Mouse (Mus musculus) adrenal gland, postnatal 4 days (tissue): ENCODE data around the gene Stkld1. TPM values are rescaled to one million over a fixed set of nuclear protein-coding genes. Genes with fewer than 3 reads are reported as not detected.

ENCODE experiments used
- DNase-seq, 2 experiments: peaks; one replicate each; pipeline ENCODE4 v3.0.0; 2021 to 2022; ENCODE audit warnings: low spot score in 2 of 2, mixed read lengths in 2 of 2
- total RNA-seq, 2 experiments: library from RNA; stranded (reverse); gene quantifications; 2 replicates each; pipeline ENCODE4 v1.2.3; 2021

Gene Stkld1
- total RNA-seq, 2 experiments from 2014 or later: 0.31 to 0.73 TPM

DNA sequence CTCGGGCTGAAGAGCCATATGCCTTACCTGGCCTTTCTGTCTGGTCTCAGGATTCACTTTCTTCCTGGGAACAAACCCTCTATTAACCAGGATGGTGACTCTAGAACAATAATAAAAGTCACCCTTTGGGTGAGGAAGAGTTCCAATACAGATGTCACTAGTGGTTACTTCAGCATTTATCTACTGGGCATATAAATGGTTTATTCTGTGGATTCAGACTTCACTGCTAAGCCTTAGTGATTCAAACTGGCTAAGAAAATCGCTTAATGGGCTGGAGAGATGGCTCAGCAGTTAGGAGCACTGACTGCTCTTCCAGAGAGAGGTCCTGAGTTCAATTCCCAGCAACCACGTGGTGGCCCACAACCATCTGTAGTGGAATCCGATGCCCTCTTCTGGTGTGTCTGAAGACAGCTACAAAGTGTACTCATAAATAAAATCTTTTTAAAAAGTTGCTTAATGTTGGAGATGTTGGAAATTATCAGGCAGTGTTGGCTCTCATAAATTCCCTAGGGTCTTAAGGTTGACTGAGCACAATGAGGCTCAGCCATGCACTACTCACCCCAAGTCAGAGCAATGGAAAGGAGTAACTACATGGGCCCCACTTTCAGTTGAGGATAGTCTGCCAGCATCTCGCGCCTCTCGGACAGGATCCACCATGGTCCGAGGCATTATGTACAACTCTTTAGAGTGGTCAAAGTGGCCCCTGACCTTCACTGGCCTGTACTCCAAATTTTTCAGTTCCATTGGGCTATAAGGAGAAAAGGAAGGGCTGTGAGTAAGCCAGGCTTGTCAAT is 19.5 kb upstream of the Stkld1 start:
- DNase-seq: no peak

DNA sequence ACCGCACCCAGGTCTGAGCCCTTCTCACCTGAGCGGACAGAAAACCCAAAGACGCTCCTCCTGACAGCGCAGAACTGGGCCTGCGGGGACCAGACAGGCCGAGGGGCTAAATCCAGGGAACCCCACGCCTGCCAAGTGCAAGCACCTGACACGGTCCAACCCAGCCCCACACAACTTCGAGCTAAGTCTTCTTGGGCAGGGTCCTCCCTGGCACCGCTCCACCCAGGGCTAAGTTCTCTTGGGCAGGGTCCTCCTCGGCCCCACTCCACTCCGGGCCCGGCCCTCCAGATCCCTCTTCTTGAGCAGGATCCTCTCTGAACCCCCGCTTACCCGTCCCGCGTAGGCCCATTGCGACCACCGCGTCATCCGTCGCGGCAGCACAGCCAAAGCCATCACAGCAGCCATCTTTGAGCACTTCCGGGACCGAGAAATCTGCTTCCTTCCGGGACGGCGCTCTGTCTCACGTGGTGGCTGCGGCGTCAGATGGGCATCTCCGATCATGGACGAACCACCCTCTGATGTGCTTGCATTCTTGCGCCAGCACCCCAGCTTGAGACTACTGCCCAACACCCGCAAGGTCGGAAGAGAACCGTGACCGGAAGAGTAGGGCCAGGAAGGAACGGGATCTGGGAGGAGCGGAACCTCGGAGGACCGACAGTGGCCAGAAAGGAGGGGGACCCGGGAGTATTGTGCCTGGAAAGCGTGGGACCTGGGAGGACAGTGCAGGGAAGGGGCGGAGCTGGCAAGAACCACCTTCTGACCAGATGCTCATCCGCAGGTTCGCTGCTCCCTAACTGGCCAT is 17.7 kb upstream of the Stkld1 start, which contains the start of the genes Surf2 and Surf1:
TSS of gene Surf2 (plus strand) at position 441 of the 802 bp plus-strand sequence.
TSS of gene Surf1 (minus strand) at position 604 of the 802 bp plus-strand sequence.
- peak; percentile 52 to 68 for DNase-seq

DNA sequence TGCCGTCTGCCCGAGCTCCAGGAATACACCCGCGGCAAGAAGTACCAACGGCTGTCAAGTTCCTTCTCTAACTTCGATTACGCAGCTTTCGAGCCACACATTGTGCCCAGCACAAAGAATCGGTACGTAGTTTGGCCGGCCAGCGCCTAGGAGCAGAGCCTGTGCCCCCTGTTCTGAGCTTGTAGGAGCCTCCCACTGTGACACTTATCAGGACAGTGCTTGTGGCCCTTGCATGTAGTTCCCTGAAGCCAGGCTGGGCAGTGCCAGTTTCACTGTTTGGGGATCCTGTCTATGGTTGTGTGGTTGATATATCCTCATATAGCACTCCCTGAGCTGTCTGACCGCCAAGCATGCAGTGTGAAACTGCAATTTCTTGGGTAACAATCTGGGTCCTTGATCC is 17.1 kb upstream of the Stkld1 start:
- DNase-seq: no peak

DNA sequence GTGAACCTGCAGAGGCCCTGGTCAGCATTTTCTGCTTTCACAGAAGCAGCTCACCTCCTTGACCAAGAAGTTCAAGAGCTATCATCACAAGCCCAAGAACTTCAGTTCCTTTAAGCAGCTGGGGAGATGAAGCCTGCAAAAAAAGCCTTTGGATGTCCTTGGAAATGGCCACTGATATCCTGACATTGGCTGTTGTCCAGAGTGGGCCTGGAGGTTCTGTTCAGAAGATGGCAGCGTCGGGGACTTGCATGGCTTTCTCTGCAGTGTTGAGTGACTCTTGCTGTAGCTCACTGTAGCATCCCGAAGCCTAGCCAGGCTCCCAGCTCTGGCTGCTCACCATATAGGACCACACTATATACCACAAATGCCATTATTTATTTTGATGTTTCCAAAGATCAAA is 14.2 kb upstream of the Stkld1 start:
- DNase-seq: no peak

DNA sequence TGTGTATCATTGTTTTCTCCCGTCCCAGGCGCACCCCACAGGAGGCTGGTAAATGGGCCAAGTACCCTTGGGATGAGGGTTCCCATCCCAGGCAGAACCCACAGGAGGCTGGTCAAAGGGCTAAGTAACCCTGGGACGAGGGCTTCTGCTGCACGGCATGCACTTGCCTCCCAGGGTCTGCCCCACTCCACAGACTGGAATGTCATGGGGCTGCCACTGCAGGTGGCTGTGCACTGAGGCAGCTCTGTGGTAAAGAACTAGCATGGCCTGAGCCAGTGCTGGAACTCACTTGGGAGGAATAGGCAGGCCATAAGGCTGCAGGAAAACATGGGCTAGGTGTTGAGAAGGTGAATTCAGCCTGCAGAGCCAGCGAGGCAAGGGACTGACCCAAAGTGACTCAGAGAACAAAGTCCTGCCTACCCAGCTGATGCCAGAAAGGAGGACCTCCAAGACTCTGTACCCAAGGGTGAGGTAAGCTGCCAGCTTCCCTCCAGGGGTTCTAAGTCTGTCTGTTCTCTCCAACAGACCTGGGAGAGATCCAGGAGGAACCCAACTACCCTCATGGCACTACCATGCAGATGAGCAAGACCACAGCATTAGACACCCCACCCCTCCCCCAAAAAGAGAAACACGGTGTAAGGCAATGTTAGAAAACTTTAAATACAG is 13.5 kb upstream of the Stkld1 start:
- DNase-seq: no peak

DNA sequence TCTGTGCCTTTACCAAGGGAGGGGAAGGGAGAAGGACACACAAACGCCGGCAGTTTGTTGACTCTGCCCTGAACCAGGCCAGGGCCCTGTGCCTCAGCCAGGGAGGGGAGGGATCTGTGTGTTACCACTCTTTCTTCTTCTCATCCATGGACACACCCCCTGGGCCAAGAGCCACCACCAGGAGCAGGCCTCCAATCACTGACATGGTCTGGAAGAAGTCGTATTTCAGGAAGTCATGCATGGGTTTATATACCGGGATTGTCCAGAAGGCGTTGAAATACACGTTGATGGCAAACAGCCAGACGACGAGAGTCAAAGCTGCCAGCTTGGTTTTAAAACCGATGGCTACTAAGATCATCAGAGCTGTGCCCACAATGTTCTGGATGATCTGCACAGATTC is 12.1 kb upstream of the Stkld1 start:
- DNase-seq: no peak

DNA sequence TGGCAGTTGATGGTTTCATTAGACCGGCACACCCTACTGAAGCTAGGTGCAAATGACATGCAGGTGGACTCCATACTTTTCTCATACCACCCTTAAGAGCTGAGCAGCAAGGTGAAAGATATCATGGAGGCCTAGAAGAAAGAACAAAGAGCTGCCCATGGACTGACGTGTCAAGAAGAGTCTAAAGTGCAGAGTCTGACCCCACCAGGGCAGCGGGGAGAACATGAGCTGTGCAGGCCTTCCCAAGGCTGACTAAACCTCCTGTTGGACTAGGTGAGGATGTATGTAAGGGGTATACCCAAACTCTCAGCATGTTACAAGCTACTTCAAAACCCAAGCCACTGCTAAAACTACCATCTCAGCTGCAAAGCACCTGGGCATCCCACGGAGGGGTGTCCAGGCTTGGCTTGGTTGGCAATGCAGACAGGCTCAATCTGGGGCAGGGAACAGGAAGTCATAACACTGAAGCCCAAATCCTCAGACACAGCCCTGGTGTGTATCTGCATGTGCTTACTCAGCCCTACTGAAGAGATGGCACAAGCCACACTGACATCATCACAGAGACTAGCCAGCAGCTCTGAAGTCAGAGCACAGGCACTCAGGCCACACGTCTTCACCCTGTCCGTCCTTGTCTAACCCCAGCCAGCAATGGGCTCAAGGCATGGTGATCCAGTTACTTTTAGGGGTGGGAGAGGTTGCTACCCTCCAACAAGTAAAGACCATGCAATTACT is 5.9 kb upstream of the Stkld1 start:
- no peak for DNase-seq

DNA sequence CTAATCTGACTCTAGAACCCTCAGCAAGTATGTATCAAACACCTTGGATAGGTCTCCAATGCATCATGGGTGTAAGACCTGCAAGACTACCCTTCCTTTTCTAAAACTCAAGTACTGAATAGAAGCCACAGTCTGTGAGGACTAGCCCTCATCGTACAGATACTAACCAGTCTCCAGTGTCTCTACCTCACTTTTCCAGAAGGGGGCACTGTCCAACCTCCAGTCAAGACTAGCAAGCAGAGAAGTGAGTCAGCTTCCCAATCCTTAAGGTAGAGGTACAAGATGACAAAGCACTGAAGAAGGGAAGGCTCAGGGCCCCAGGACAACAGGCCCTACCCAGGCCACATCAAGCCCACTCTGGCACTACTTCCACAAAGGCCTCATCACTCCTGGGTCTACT is 3.5 kb upstream of the Stkld1 start:
- no peak for DNase-seq

DNA sequence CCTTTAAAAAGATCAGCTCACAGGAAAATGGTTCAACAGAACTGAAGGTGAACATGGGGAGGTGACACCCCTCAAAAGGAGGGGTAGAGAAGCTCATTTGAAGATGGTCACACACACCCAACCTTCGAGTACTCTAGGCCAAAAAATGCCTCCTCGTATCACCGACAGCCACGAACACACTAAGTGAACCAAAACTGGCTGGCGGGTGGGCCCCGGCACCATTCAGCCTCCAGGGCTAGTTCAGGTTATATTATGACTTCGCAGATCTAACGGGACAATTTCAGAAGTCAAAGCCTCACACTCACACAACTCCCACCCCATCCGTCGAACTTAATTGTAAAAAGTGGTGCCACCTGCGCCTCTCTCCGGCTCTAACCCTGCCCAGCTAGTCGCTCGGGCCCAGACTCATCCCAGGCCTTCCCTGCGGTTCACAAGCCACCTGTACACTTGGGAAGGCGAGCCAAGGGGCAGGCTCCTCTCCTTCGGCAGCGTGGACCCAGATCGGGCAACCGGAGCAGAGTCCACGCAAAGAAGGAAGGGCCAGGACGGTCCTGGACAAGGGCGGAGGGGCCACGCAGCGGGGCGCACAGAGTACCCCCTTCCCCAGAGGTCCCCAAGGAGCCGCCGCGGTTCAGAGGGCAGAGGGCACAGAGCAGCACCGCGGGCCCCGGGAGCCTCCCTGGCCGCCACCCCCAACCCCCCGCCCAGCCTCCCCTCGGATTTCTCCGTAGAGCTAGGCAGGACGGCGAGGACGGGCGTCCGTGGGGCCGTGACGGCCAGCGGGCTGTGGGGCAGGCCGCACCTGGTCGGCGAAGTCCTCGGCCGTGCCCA is 1.2 kb upstream of the Stkld1 start:
- peak in 1 of 2 experiments; percentile 27 for DNase-seq

DNA sequence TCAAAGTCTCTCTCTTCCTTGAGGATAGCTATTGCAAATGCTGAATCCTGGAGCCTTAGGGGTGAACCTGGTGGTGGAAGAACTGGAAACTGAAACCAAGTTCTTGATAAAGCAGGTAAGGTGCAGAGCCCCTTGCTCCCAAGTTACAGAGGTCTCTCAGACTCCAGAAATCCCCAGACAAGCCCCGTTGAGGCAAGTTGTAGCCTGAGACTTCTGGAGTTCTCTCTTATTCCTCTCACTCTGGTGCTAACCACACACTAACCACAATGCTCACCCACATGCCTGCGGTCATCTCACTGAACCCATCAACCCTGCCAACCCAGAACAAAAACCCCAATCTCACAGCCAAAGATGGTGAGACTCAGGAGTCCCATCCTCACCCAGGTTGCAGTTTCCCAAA is 1.4 kb downstream of the Stkld1 start:
- no peak for DNase-seq

DNA sequence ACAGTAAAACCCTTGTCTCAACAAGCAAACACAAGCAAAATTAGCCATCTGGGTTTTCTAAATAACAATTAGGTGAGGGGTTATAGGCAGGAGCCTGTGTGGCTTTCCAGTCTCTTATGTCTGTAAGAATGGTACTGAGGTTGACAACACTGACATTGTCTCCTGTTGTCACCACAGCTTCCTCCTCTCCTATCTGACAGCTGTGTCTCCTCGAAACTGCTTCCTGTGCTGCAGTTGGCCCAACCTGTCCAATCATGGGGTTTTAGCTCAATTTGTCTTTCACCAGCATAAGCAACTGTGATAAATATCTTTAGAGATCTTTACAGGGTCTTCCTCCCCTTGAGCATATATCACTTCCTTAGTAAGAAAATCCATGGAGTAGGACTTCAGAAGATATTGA is 2.6 kb downstream of the Stkld1 start:
- no peak for DNase-seq

DNA sequence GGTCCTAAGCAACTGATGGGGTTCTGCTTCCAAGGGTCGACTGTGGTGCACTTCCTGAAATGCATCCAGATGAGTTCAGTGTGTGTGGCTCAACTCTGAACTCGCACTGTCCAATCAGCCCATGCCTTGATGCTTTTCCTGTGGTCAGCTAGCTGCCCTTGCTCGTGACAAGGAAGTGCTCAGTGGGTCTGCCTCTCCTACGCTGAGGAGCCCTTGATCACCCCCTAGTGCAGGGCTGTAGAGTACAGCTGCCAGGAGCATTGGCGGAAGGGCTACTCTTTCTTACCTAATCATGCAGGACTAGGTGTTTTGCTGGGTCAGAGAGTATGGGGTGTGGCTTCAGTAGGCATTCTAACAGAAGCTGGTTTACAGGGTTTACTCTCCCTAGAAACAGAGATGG is 7.7 kb downstream of the Stkld1 start:
- DNase-seq: no peak

DNA sequence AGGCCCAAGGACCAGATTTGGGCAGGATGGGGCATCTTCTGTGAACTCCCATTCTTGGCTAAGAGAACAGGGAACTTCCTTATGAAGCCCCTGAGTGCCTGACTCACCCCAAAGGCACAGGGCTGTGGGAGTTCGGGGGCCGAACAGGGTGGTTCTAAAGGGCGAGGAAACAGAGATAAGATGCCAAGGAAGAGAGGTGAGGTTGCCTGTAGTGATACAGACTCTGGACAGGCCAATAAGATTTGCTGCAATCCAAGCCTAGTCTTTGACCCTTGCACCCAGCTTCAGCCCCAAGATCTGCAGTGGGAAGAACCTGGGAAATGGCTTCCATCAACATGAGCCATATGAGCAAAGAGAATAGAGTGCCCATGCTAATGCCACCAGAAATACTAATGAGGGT is 9.4 kb downstream of the Stkld1 start:
- no peak for DNase-seq

DNA sequence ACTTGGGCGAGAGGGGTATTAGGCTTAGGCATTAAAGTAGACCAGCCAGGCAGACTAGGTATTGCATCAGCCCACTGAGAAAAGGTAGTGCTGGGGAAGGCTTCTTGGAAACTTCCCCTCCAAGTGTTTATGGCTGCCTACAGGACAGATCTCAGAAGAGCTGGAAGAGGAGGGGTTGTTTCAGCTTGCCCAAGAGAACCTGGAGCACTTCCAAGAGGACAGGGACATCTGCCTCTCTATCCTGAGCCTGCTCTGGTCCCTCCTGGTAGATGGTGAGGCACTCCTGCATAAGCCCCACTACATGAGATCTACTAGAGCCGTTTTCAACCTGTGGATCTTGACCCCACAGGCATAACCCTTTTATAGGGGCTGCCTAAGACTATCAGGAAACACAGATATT is 16.6 kb downstream of the Stkld1 start:
- no peak for DNase-seq

DNA sequence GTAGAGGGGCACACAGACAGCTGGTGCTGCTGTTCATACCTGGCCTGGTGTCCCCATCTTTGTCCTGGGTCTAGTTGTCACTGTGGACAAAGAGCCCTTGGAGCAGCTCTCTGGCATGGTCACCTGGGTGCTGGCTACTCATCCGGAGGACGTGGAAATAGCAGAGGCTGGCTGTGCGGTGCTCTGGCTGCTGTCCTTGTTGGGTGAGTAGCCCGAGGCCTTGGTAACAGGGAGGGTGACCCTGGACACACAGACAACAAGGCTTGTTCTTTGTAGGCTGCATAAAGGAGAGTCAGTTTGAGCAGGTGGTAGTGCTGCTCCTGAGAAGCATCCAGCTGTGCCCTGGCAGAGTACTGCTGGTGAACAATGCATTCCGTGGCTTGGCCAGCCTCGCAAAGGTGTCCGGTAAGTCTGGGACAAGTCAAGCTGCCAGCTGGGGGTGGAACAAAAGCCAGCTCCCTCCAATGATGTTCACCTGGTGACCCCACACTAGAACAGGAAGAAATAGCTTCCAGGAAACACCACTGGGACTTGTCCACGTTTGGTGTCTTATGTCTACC is 17.6 kb downstream of the Stkld1 start:
- no peak for DNase-seq

DNA sequence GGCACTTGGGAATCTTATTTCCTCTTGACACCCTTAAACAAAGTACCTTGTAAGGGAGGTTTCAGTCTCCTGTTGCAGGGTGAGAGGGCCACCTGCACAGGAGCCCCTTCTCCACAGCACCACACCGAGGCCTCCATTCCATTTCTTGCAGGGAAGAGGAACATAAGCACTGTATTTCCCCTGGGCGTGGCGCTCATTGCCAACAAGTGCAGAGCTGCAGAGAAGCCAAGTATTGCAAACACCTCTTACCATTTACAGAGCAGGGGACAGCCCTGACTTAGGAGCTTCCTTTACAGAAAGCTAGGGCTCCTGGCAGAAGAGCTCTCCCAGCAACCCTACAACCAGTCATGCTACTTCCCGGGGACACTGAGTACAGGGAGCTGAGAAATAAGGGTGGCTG is 18.3 kb downstream of the Stkld1 start:
- no peak for DNase-seq

DNA sequence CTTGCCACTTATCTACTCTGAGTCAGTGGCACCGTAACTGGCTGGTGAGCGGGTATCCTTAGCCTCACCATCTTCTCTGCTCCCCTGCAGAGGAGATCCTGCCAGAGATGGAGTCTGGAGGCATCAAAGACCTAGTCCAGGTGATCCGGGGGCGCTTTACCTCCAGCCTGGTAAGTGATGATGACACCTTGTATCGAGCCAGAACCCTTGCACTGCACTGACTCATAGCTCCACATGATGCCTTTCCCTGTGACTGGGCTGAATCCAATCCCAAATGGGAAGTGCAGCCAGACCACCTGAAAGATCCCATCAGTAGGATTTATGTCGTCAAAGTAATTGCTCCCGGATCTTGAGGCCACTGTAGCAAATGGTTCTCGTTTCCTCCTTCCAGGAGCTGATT is 19.0 kb downstream of the Stkld1 start:
- DNase-seq: no peak

DNA sequence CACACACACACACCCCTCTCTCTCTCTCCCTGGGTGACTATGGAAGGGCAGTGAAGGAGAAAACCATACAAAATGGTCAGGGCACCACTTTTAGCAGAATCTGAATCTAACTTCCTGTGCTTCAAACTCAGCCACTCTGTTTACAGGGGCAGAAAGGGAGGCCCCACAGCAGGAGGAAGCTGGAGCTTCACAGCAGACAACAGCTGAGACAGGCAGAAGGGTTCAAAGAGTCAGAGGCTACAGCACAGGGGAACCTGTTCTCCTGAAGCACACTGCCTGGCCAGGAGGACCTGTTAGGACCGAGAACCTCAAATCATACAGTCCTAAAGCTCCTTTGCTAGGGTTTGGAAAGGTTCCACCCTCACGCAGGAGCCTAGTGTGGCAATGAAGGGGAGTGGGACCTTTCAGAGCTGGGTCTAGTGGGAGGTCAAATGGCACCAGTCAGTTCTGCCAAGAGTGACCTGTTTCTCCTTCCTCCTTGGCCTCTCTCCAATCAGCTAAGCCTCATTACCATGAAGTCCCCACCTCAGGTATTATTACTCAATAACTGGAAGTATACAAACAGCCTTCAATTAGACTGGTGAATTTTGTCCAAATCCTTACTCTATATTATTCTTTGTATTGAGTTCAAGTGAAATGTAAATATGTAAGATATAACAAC is 21.0 kb downstream of the Stkld1 start:
- no peak for DNase-seq

DNA sequence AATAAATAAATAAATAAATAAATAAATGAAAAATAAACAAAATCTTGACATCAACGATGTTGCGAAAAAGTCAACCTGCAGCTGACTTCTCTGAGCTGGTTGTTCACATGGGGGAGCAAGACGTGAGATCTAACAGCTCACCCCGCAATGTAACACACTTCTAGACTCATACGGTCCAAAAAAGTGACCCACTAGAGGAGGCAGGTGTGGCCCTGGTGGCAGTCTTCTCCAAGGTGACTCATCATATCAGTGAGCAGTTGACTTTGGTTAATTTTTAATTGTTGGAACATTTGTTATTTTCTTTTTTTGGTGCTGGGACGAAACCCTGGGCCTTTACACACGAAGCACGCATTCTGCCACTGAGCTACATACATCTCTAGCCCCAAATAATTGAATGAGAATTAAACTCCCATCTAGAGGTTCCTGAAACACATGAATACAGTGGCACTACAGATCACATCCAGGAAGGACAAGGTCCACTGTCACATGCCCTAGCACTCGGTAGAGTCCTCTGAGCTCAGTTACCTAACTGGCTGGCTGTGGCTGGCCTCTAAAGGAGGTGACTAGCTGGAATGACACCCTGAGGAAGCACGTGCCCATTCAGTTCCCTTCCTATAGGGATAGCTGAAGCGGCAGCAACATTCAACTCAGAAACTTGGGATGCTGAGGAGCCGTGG is 23.1 kb downstream of the Stkld1 start:
- DNase-seq: no peak
